Mouse (Mus musculus) brain, embryonic 18.5 days (tissue): ENCODE measurements around the gene Ddx4.

ENCODE experiments used
- DNase-seq: peaks from one replicate; pipeline ENCODE4 v3.0.0-alpha.2; 2012; ENCODE audit warnings: low read depth, low spot score

The Ddx4 gene

GRCm38 (mm10) chr13:112652205-112652604 lies at the start of gene Ddx4:
TSS of gene Ddx4 (minus strand) at chr13:112652475.
- no peak for DNase-seq

- no peak for DNase-seq
Observed at GRCm38 (mm10) chr13:112701256-112701655, 49.0 kb upstream of the Ddx4 start.

GRCm38 (mm10) chr13:112695526-112696240 lies 43.4 kb upstream of the Ddx4 start:
- DNase-seq, result no peak

- DNase-seq, result no peak
Observed at GRCm38 (mm10) chr13:112692870-112693553, 40.7 kb upstream of the Ddx4 start.

GRCm38 (mm10) chr13:112686155-112686554 lies 33.9 kb upstream of the Ddx4 start:
- DNase-seq, result no peak

- DNase-seq, result no peak
Observed at GRCm38 (mm10) chr13:112683970-112684369, 31.7 kb upstream of the Ddx4 start.

- DNase-seq, result no peak
Observed at GRCm38 (mm10) chr13:112683312-112683711, 31.0 kb upstream of the Ddx4 start.

GRCm38 (mm10) chr13:112678154-112678553 lies 25.9 kb upstream of the Ddx4 start:
- no peak for DNase-seq

GRCm38 (mm10) chr13:112673899-112674447 lies 21.7 kb upstream of the Ddx4 start:
- peak; percentile 67 for DNase-seq

- DNase-seq, result no peak
Observed at GRCm38 (mm10) chr13:112672797-112673196, 20.5 kb upstream of the Ddx4 start.

- DNase-seq, result no peak
Observed at GRCm38 (mm10) chr13:112671708-112672107, 19.4 kb upstream of the Ddx4 start.

GRCm38 (mm10) chr13:112667215-112667614 lies 14.9 kb upstream of the Ddx4 start:
- no peak for DNase-seq

- DNase-seq, result no peak
Observed at GRCm38 (mm10) chr13:112666433-112667024, 14.3 kb upstream of the Ddx4 start.

GRCm38 (mm10) chr13:112661687-112662086 lies 9.4 kb upstream of the Ddx4 start:
- DNase-seq, result no peak

- peak; percentile 91 for DNase-seq
Observed at GRCm38 (mm10) chr13:112660574-112661381, 8.5 kb upstream of the Ddx4 start, which contains the start of gene Slc38a9. TSS of gene Slc38a9 (plus strand) at chr13:112660751.

- no peak for DNase-seq
Observed at GRCm38 (mm10) chr13:112659986-112660573, 7.8 kb upstream of the Ddx4 start.

GRCm38 (mm10) chr13:112651183-112651582 lies 1.1 kb downstream of the Ddx4 start:
- DNase-seq, result no peak

GRCm38 (mm10) chr13:112645529-112646186 lies 6.6 kb downstream of the Ddx4 start:
- no peak for DNase-seq

- no peak for DNase-seq
Observed at GRCm38 (mm10) chr13:112644996-112645395, 7.3 kb downstream of the Ddx4 start.

GRCm38 (mm10) chr13:112642897-112643296 lies 9.4 kb downstream of the Ddx4 start:
- DNase-seq, result no peak

- no peak for DNase-seq
Observed at GRCm38 (mm10) chr13:112639111-112639510, 13.2 kb downstream of the Ddx4 start.
